Mouse (Mus musculus) MEL (cell line): Measurements from ENCODE around the gene Pparg. TPM values are rescaled to one million over a fixed set of nuclear protein-coding genes. Genes with fewer than 3 reads are reported as not detected.

Experiments
- DNase-seq: peaks from one replicate; pipeline ENCODE4 v3.0.0; 2011; ENCODE audit warnings: low read depth, low spot score
- H3K27ac ChIP-seq: 2 replicates; pipeline ENCODE4 v1.5.1; 2012; ENCODE audit warnings: low read depth, mild to moderate bottlenecking, control low read depth, low read length, moderate library complexity; ENCODE audit not compliant: control insufficient read depth
- H3K27me3 ChIP-seq, 2 experiments: fragments of 150-350 bp in 1 of 2; sonication (generic) in 1 of 2; 2 replicates each; pipeline ENCODE4 v1.6.1; 2012; ENCODE audit warnings: low read length in 2 of 2, mild to moderate bottlenecking in 2 of 2, improper control_type of control experiment in 1 of 2, moderate library complexity in 1 of 2; ENCODE audit not compliant: insufficient read depth in 2 of 2, control insufficient read depth in 1 of 2
- H3K36me3 ChIP-seq, 2 experiments: 2 replicates each; pipeline ENCODE4 v1.6.1; 2012 to 2014; ENCODE audit warnings: low read length in 2 of 2, improper control_type of control experiment in 1 of 2, inconsistent platforms in 1 of 2, mild to moderate bottlenecking in 1 of 2; ENCODE audit not compliant: insufficient read depth in 2 of 2, control insufficient read depth in 1 of 2
- H3K4me1 ChIP-seq, 2 experiments: fragments of 150-350 bp in 1 of 2; sonication (generic) in 1 of 2; 2 replicates each; pipeline ENCODE4 v1.6.1; 2012; ENCODE audit warnings: low read length in 2 of 2, improper control_type of control experiment in 1 of 2, mild to moderate bottlenecking in 1 of 2; ENCODE audit not compliant: insufficient read depth in 2 of 2, control insufficient read depth in 1 of 2
- H3K4me3 ChIP-seq, 2 experiments: fragments of 150-350 bp in 1 of 2; sonication (generic) in 1 of 2; 2 replicates each; pipeline ENCODE4 v1.5.1; 2012; ENCODE audit warnings: low read depth in 2 of 2, low read length in 2 of 2, mild to moderate bottlenecking in 2 of 2, moderate library complexity in 2 of 2, control low read depth in 1 of 2, improper control_type of control experiment in 1 of 2; ENCODE audit not compliant: control insufficient read depth in 1 of 2, insufficient read depth in 1 of 2
- H3K79me2 ChIP-seq: 2 replicates; pipeline ENCODE4 v1.6.1; 2012; ENCODE audit warnings: mild to moderate bottlenecking, low read length, moderate library complexity; ENCODE audit not compliant: control insufficient read depth, poor library complexity, insufficient read depth
- H3K9ac ChIP-seq: 2 replicates; pipeline ENCODE4 v1.6.1; 2012; ENCODE audit warnings: low read depth, mild to moderate bottlenecking, control low read depth, low read length, moderate library complexity; ENCODE audit not compliant: control insufficient read depth, poor library complexity, severe bottlenecking
- H3K9me3 ChIP-seq: fragments of 150-350 bp; sonication (generic); replicated peaks from 2 replicates; pipeline ENCODE4 v1.6.1; 2012; ENCODE audit warnings: mild to moderate bottlenecking, low read length, improper control_type of control experiment, moderate library complexity; ENCODE audit not compliant: insufficient read depth
- CHD1 ChIP-seq: IDR thresholded peaks from 2 replicates; pipeline ENCODE4 v1.6.1; 2012; ENCODE audit warnings: low read depth, mild to moderate bottlenecking, inconsistent platforms, low read length, improper control_type of control experiment
- CHD2 ChIP-seq: IDR thresholded peaks from 2 replicates; pipeline ENCODE4 v1.6.1; 2011; ENCODE audit warnings: low read length, improper control_type of control experiment
- EP300 ChIP-seq, 2 experiments: IDR thresholded peaks; 2 replicates each; pipeline ENCODE4 v1.6.1; 2011; ENCODE audit warnings: improper control_type of control experiment in 2 of 2, low read length in 2 of 2, low read depth in 1 of 2, mild to moderate bottlenecking in 1 of 2
- ETS1 ChIP-seq: IDR thresholded peaks from 2 replicates; pipeline ENCODE4 v1.6.1; 2012; ENCODE audit warnings: low read depth, mild to moderate bottlenecking, inconsistent platforms, low read length, improper control_type of control experiment, moderate library complexity
- GABPA ChIP-seq: IDR thresholded peaks from 2 replicates; pipeline ENCODE4 v1.6.1; 2012; ENCODE audit warnings: low read depth, mild to moderate bottlenecking, inconsistent platforms, low read length, improper control_type of control experiment, moderate library complexity
- GATA1 ChIP-seq: IDR thresholded peaks from 2 replicates; pipeline ENCODE4 v1.6.1; 2011; ENCODE audit warnings: low read depth, low read length, improper control_type of control experiment
- HCFC1 ChIP-seq: IDR thresholded peaks from 2 replicates; pipeline ENCODE4 v1.6.1; 2012; ENCODE audit warnings: low read depth, mild to moderate bottlenecking, inconsistent platforms, low read length, improper control_type of control experiment, moderate library complexity
- MEF2A ChIP-seq: IDR thresholded peaks from 2 replicates; pipeline ENCODE4 v1.6.1; 2014; ENCODE audit warnings: low read depth, mild to moderate bottlenecking, inconsistent platforms, low read length, improper control_type of control experiment; ENCODE audit not compliant: poor library complexity, insufficient replicate concordance, severe bottlenecking; ENCODE audit errors: extremely low read depth
- MXI1 ChIP-seq: IDR thresholded peaks from 2 replicates; pipeline ENCODE4 v1.6.1; 2011; ENCODE audit warnings: mild to moderate bottlenecking, low read depth, low read length, improper control_type of control experiment
- MYB ChIP-seq: IDR thresholded peaks from 2 replicates; pipeline ENCODE4 v1.6.1; 2011; ENCODE audit warnings: mild to moderate bottlenecking, low read depth, low read length, improper control_type of control experiment
- NRF1 ChIP-seq: IDR thresholded peaks from 2 replicates; pipeline ENCODE4 v1.6.1; 2014; ENCODE audit warnings: low read depth, mild to moderate bottlenecking, inconsistent platforms, low read length, improper control_type of control experiment, moderate library complexity; ENCODE audit not compliant: poor library complexity, insufficient read depth, severe bottlenecking
- RAD21 ChIP-seq: IDR thresholded peaks from 2 replicates; pipeline ENCODE4 v1.6.1; 2011; ENCODE audit warnings: mild to moderate bottlenecking, low read depth, low read length, improper control_type of control experiment
- RCOR1 ChIP-seq: IDR thresholded peaks from 2 replicates; pipeline ENCODE4 v1.6.1; 2012; ENCODE audit warnings: low read depth, mild to moderate bottlenecking, inconsistent platforms, low read length, improper control_type of control experiment
- SMC3 ChIP-seq: IDR thresholded peaks from 2 replicates; pipeline ENCODE4 v1.6.1; 2011; ENCODE audit warnings: low read depth, low read length, improper control_type of control experiment
- UBTF ChIP-seq: IDR thresholded peaks from 2 replicates; pipeline ENCODE4 v1.6.1; 2012; ENCODE audit warnings: low read depth, mild to moderate bottlenecking, inconsistent platforms, low read length, improper control_type of control experiment, moderate library complexity, borderline replicate concordance; ENCODE audit not compliant: insufficient read depth
- USF2 ChIP-seq, 2 experiments: IDR thresholded peaks; 2 replicates each; pipeline ENCODE4 v1.6.1; 2011 to 2012; ENCODE audit warnings: improper control_type of control experiment in 2 of 2, low read length in 2 of 2, borderline replicate concordance in 1 of 2, inconsistent platforms in 1 of 2, low read depth in 1 of 2, mild to moderate bottlenecking in 1 of 2; ENCODE audit not compliant: insufficient read depth in 1 of 2
- ZMIZ1 ChIP-seq: IDR thresholded peaks from 2 replicates; pipeline ENCODE4 v1.6.1; 2012; ENCODE audit warnings: low read depth, mild to moderate bottlenecking, inconsistent platforms, low read length, improper control_type of control experiment, moderate library complexity
- polyA plus RNA-seq, 2 experiments: library from polyadenylated mRNA; stranded (reverse) in 1 of 2; unstranded in 1 of 2; fragments of >175 nt in 1 of 2; fragments of >200 nt in 1 of 2; gene quantifications; 2 replicates each; pipeline versions ENCODE4 v1.2.1 to v1.2.4; 2012; ENCODE audit warnings: low replicate concordance in 2 of 2, low read depth in 1 of 2; ENCODE audit not compliant: insufficient read length in 2 of 2, insufficient read depth in 1 of 2, missing spikeins in 1 of 2
- total RNA-seq: library from RNA; depleted of rRNA; stranded (reverse); fragments of 300-350 nt; gene quantifications from 2 replicates; pipeline ENCODE4 v1.2.3, GENCODE M21; 2012

Pparg gene
- total and polyA plus RNA-seq, 3 experiments: 0.08 to 0.15 TPM; not detected in 1

DNA sequence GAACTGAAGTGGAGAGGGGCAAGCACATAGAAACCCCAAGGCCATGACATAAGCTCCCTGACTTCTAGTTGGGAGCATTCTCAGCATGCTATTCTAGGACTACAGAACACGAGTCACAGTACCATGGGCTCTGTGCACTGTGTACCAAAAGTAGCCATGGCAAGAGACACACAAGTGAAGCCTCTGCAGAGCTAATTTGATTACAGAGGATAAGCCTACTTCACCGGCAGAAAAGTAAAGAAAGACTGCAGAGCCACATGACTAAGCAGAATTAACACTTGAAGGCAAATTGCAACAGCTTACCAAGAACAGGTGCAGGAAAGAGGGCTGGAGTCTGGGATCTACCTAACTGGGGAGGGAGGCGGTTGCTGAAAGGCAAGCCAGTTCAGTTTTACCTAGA lies 103.9 kb downstream of the Pparg start:
- no peaks in the 10 kb centered on the region for H3K79me2 ChIP-seq
- peaks cover 2 to 11% of the 10 kb centered on the region in 2 experiments; a peak in 3 of 4 replicates for H3K4me1 ChIP-seq
- peaks cover 0 to 13% of the 10 kb centered on the region in 2 experiments; a peak in 2 of 4 replicates for H3K36me3 ChIP-seq
- H3K27me3 ChIP-seq: no peaks in the 10 kb centered on the region
- TF ChIP-seq MEF2A (no peak), ETS1 (no peak), RCOR1 (no peak), USF2 (IDR thresholded peaks at IDR 0.05; ENCODE audit: borderline replicate concordance in 1 of 2, insufficient read depth in 1 of 2, low read depth in 1 of 2, low read length in 2 of 2) (no peak), GATA1 (no peak), EP300 (IDR thresholded peaks at IDR 0.05; ENCODE audit: low read depth in 1 of 2, low read length in 2 of 2) (peak in 1 of 2 experiments; percentile 19; a peak in 1 of 4 replicates), NRF1 (no peak), MXI1 (no peak)
- peak; percentile 42 for DNase-seq
- no peak overlapping the region for H3K4me3 ChIP-seq
- H3K9ac ChIP-seq: no peak overlapping the region
- H3K27ac ChIP-seq: no peak overlapping the region
- no peaks in the 10 kb centered on the region for H3K9me3 ChIP-seq

DNA sequence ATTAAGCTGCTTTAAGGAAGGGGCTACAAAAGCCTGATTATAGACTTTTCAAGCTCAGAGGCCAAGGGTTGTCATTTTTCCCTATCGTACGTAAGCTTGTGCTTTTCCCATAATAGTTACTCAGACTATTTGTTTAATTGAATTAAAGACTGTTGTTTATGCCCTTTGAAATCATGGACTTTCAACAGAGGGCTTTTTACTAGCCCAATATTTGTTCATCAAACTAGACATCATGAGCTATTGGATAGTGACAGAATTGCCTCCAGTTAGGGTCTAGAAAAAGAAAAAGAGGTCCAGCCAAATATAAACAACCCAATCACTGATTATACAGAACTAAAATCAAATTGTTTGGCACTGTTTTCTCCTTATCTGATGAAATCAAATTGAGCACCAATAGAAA lies 104.7 kb downstream of the Pparg start:
- Histone ChIP-seq H3K9ac (no peak overlapping the region), H3K79me2 (no peaks in the 10 kb centered on the region), H3K27ac (no peak overlapping the region), H3K4me3 (no peak overlapping the region), H3K9me3 (no peaks in the 10 kb centered on the region), H3K36me3 (peaks cover 0 to 13% of the 10 kb centered on the region in 2 experiments; a peak in 2 of 4 replicates), H3K27me3 (no peaks in the 10 kb centered on the region), H3K4me1 (peaks cover 2 to 11% of the 10 kb centered on the region in 2 experiments; a peak in 3 of 4 replicates)
- DNase-seq: no peak
- TF ChIP-seq CHD1 (no peak), UBTF (no peak), GABPA (no peak), SMC3 (no peak), ZMIZ1 (no peak), CHD2 (no peak), MYB (no peak), HCFC1 (no peak), RAD21 (no peak)
